Mouse (Mus musculus) myocyte (in vitro differentiated cells): ENCODE measurements around the gene F5. TPM values are rescaled to one million over a fixed set of nuclear protein-coding genes. Genes with fewer than 3 reads are reported as not detected.

ENCODE experiments used
- H3K27me3 ChIP-seq: one replicate; pipeline ENCODE4 v1.6.1; 2011; ENCODE audit not compliant: control insufficient read depth, insufficient read depth, insufficient read length
- H3K36me3 ChIP-seq: one replicate; pipeline ENCODE4 v1.6.1; 2011; ENCODE audit not compliant: control insufficient read depth, insufficient read depth
- H3K4me2 ChIP-seq: one replicate; pipeline ENCODE4 v1.6.1; 2011; ENCODE audit warnings: low read depth, control low read depth
- H3K4me3 ChIP-seq: one replicate; pipeline ENCODE4 v1.5.1; 2011; ENCODE audit warnings: mild to moderate bottlenecking, control low read depth, moderate library complexity
- H3K79me2 ChIP-seq: one replicate; pipeline ENCODE4 v1.6.1; 2011; ENCODE audit not compliant: control insufficient read depth, insufficient read depth
- H3ac ChIP-seq: one replicate; pipeline ENCODE4 v1.6.1; 2011; ENCODE audit not compliant: control insufficient read depth, insufficient read length
- CEBPB ChIP-seq: IDR thresholded peaks from 2 replicates; pipeline ENCODE4 v1.6.1; 2011; ENCODE audit warnings: mild to moderate bottlenecking, moderate library complexity; ENCODE audit not compliant: poor library complexity, insufficient read depth, severe bottlenecking
- E2F4 ChIP-seq: IDR thresholded peaks from one replicate; pipeline ENCODE4 v1.6.1; 2011; ENCODE audit warnings: mild to moderate bottlenecking, control low read depth, moderate library complexity; ENCODE audit not compliant: insufficient read depth
- MAX ChIP-seq: IDR thresholded peaks from one replicate; pipeline ENCODE4 v1.6.1; 2011; ENCODE audit warnings: low read depth, mild to moderate bottlenecking, control low read depth
- MYOD1 ChIP-seq, 3 experiments: IDR thresholded peaks; one replicate each; pipeline ENCODE4 v1.6.1; 2011; ENCODE audit warnings: control low read depth in 2 of 3, low read depth in 2 of 3, mild to moderate bottlenecking in 2 of 3, moderate library complexity in 1 of 3; ENCODE audit not compliant: insufficient read length in 2 of 3, control insufficient read depth in 1 of 3
- MYOG ChIP-seq, 3 experiments: IDR thresholded peaks; one replicate each; pipeline ENCODE4 v1.6.1; 2011; ENCODE audit warnings: control low read depth in 2 of 3, low read depth in 2 of 3, mild to moderate bottlenecking in 2 of 3; ENCODE audit not compliant: insufficient read length in 2 of 3, control insufficient read depth in 1 of 3, insufficient read depth in 1 of 3
- POLR2A ChIP-seq: IDR thresholded peaks from one replicate; pipeline ENCODE4 v1.6.1; 2011; ENCODE audit warnings: low read depth, mild to moderate bottlenecking, control low read depth, moderate library complexity; ENCODE audit not compliant: insufficient read length
- POLR2AphosphoS2 ChIP-seq: IDR thresholded peaks from one replicate; pipeline ENCODE4 v1.6.1; 2011; ENCODE audit warnings: low read depth, control low read depth; ENCODE audit not compliant: insufficient read length
- REST ChIP-seq: IDR thresholded peaks from one replicate; pipeline ENCODE4 v1.6.1; 2011; ENCODE audit warnings: mild to moderate bottlenecking, control low read depth, moderate library complexity; ENCODE audit not compliant: insufficient read depth, insufficient read length
- SRF ChIP-seq: IDR thresholded peaks from one replicate; pipeline ENCODE4 v1.6.1; 2011; ENCODE audit warnings: low read depth; ENCODE audit not compliant: control insufficient read depth, insufficient read length
- TCF12 ChIP-seq: IDR thresholded peaks from one replicate; pipeline ENCODE4 v1.6.1; 2011; ENCODE audit warnings: mild to moderate bottlenecking, control low read depth; ENCODE audit not compliant: poor library complexity, insufficient read depth, severe bottlenecking
- TCF3 ChIP-seq: IDR thresholded peaks from one replicate; pipeline ENCODE4 v1.6.1; 2011; ENCODE audit warnings: low read depth, control low read depth; ENCODE audit not compliant: insufficient read length
- USF1 ChIP-seq: IDR thresholded peaks from one replicate; pipeline ENCODE4 v1.6.1; 2011; ENCODE audit warnings: low read depth, mild to moderate bottlenecking, control low read depth, moderate library complexity
- polyA plus RNA-seq: library from polyadenylated mRNA; unstranded; fragments of >200 nt; fragmentation: generic; extraction: Trizol; gene quantifications from one replicate; pipeline ENCODE4 v1.2.1, GENCODE M21; 2012; ENCODE audit warnings: missing spikeins

Gene F5
- polyA plus RNA-seq, 1 experiment: 0.02 TPM

- H3K27me3 ChIP-seq: peaks cover 25% of the 10 kb centered on the region
- no peaks in the 10 kb centered on the region for H3K79me2 ChIP-seq
- H3K4me2 ChIP-seq: no peak overlapping the region
- no peak overlapping the region for H3K4me3 ChIP-seq
- TF ChIP-seq POLR2AphosphoS2 (no peak), TCF3 (no peak), POLR2A (no peak), MYOG (IDR thresholded peaks at IDR 0.05; ENCODE audit: control insufficient read depth in 1 of 3, insufficient read depth in 1 of 3, insufficient read length in 2 of 3, low read depth in 2 of 3) (no peak), SRF (no peak), CEBPB (no peak), USF1 (no peak), REST (no peak), E2F4 (no peak), MYOD1 (IDR thresholded peaks at IDR 0.05; ENCODE audit: control insufficient read depth in 1 of 3, insufficient read length in 2 of 3, low read depth in 2 of 3) (no peak), TCF12 (no peak)
- no peaks in the 10 kb centered on the region for H3K36me3 ChIP-seq
- no peak overlapping the region for H3ac ChIP-seq
These were observed 62.6 kb downstream of the F5 start for GRCm38 (mm10) chr1:164214190-164214589.

DNA sequence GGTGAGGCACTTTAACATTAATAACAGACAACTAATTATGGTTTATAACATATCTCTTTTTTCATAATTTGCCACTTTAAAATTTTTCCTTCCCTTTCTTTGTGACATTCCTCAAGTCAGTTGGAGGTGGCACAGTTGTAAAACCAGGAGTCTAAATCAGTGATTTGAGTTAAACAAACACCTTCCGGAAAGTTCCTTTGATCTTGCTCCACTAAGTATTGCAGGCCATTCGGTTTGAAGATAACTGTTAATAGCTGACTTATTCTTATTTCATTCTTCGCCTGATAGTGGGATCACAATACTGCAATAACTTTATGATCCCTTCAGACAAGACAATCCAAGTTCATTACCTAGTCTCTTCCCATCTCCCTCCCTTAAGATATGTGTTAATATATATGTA, 63.5 kb downstream of the F5 start:
- no peak overlapping the region for H3K4me2 ChIP-seq
- no peak for TF ChIP-seq POLR2A
- no peak for TF ChIP-seq MAX
- no peak for TF ChIP-seq E2F4
- no peak for TF ChIP-seq REST
- no peak for TF ChIP-seq TCF3
- no peak for TF ChIP-seq USF1
- TF ChIP-seq SRF: no peak
- no peak for TF ChIP-seq TCF12
- no peak for TF ChIP-seq MYOG (IDR thresholded peaks at IDR 0.05; ENCODE audit: control insufficient read depth in 1 of 3, insufficient read depth in 1 of 3, insufficient read length in 2 of 3, low read depth in 2 of 3)
- TF ChIP-seq POLR2AphosphoS2: no peak
- no peak for TF ChIP-seq CEBPB
- TF ChIP-seq MYOD1 (IDR thresholded peaks at IDR 0.05; ENCODE audit: control insufficient read depth in 1 of 3, insufficient read length in 2 of 3, low read depth in 2 of 3): no peak

DNA sequence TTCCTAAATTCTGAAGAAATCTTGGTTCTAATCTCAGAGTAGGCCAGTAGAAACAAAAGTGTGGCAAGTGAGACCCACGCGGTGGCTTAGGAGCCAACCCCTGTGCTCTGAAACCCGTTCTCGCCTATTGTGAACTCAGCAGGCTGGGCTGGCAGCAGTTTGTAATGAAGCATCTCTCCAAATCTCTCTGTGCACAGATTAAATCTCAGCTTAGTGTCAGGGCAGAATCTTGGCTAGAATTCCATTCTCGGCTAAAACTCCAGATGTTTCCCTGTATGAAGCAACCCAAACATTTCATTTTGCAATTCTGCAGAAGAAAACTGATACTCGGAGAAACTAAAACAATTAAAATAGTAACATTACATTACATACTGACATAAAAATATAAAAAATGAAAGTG, 63.9 kb downstream of the F5 start:
- Histone ChIP-seq H3K4me2 (no peak overlapping the region), H3K79me2 (no peaks in the 10 kb centered on the region), H3K36me3 (no peaks in the 10 kb centered on the region), H3ac (no peak overlapping the region), H3K27me3 (peaks cover 23% of the 10 kb centered on the region), H3K4me3 (no peak overlapping the region)
- TF ChIP-seq USF1: no peak

More for the DNA sequence above, 63.5 kb downstream of the F5 start:
- Histone ChIP-seq H3K79me2 (no peaks in the 10 kb centered on the region), H3K36me3 (no peaks in the 10 kb centered on the region), H3ac (no peak overlapping the region), H3K27me3 (peaks cover 25% of the 10 kb centered on the region), H3K4me3 (no peak overlapping the region)

GRCm38 (mm10) chr1:164217791-164218685, 66.4 kb downstream of the F5 start:
- no peaks in the 10 kb centered on the region for H3K36me3 ChIP-seq
- no peak overlapping the region for H3ac ChIP-seq
- H3K4me2 ChIP-seq: no peak overlapping the region
- peaks cover 7% of the 10 kb centered on the region for H3K27me3 ChIP-seq
- H3K79me2 ChIP-seq: no peaks in the 10 kb centered on the region
- TF ChIP-seq MYOG (IDR thresholded peaks at IDR 0.05; ENCODE audit: control insufficient read depth in 1 of 3, insufficient read depth in 1 of 3, insufficient read length in 2 of 3, low read depth in 2 of 3): no peak
- TF ChIP-seq POLR2A: no peak
- TF ChIP-seq POLR2AphosphoS2: no peak
- TF ChIP-seq TCF12: no peak
- TF ChIP-seq REST: no peak
- TF ChIP-seq USF1: no peak
- TF ChIP-seq TCF3: no peak
- TF ChIP-seq MYOD1 (IDR thresholded peaks at IDR 0.05; ENCODE audit: control insufficient read depth in 1 of 3, insufficient read length in 2 of 3, low read depth in 2 of 3): no peak
- no peak for TF ChIP-seq MAX
- TF ChIP-seq E2F4: no peak
- no peak for TF ChIP-seq CEBPB
- no peak for TF ChIP-seq SRF
- no peak overlapping the region for H3K4me3 ChIP-seq

DNA sequence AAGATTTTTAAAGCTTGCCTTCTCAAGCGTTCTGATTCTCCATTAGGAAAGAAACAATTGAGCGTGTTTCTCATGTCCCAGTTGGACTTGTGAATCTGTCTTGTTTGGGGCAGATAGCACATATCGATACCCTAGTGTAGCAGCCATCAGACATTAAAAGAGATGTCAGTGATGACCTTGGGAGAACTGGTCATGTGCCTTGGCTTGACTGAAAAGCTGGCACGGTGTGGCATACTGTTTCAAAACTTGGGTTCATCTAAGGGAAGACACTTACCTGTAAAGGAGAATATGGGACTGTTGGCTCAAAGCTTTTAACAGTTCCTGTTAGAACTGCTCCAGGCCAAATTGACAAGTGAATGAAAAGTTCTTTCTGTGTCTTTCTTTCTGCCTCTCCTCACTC, 68.6 kb downstream of the F5 start:
- H3K4me2 ChIP-seq: no peak overlapping the region
- no peak overlapping the region for H3ac ChIP-seq
- no peaks in the 10 kb centered on the region for H3K79me2 ChIP-seq
- no peaks in the 10 kb centered on the region for H3K36me3 ChIP-seq
- H3K4me3 ChIP-seq: no peak overlapping the region
- peaks cover 7% of the 10 kb centered on the region for H3K27me3 ChIP-seq
- TF ChIP-seq CEBPB (no peak), TCF12 (no peak), REST (no peak), SRF (no peak), TCF3 (no peak), POLR2AphosphoS2 (no peak), MAX (no peak), MYOD1 (IDR thresholded peaks at IDR 0.05; ENCODE audit: control insufficient read depth in 1 of 3, insufficient read length in 2 of 3, low read depth in 2 of 3) (no peak), E2F4 (no peak), POLR2A (no peak)
